Mouse (Mus musculus) thymus, postnatal 0 days (tissue): Measurements from ENCODE around the gene Prkce. TPM values are rescaled to one million over a fixed set of nuclear protein-coding genes. Genes with fewer than 3 reads are reported as not detected.

Experiments used
- DNase-seq: peaks from one replicate; pipeline ENCODE4 v3.0.0-alpha.2; 2015; ENCODE audit warnings: low spot score
- polyA plus RNA-seq: library from polyadenylated mRNA; unstranded; fragments of >200 nt; fragmentation: Nextera tagmentation; extraction: Ambion mirVana; gene quantifications from 2 replicates; pipeline ENCODE4 v1.2.1, GENCODE M21; 2015

The Prkce gene
- polyA plus RNA-seq, 1 experiment from 2014 or later = 1.6 TPM

DNA sequence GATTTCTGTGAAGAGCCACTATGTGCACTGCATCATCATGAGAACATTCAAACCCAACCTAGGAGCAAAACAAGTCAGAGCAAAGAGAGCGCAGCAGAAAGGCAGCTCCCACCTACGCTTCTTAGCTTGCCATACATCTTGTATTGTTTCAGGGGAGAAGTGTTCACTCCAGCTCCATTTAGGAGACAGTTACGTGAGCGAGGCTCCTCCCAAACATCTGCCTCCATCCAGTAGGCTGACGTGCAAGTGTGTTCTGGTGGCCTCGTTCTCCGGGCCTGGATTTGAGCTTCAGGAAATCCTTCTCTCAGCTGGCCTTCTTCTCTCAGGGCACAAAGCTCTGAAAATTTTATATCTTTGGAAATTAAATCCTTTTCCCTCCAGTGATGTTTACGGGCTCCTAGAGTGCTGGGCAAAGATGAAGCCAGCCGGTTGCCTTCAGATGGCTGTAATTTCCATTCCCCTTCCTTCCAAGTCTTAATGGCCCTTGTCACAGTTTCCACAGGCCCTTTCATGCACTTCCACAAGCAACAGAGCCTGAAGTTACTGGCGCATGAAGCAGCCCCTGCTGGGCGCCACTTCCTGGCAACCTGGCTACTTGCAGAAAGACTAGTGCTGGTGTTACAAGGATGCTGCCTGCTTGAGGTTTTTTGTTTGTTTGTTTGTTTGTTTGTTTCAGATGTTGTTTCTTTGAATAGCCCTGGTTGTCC, 237.4 kb downstream of the Prkce start:
- no peak for DNase-seq

DNA sequence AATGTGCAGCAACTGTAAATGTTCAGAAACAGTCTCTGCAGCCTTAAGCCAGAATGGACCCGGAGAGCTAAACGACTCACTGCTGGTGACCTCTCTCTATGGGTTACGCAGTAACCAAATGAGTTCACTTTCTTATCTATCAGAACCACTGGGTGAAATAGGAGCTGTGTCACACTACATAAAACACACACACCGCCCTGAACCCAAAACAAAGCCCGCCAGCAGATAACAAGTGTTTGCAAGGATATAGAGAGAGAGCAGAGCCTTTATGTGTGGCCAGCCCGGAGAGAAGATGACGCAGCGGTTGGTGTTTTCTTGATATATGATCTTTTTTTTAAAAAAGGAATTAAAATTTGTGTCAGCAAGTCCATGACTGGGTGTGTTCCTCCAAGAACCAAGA, 238.1 kb downstream of the Prkce start:
- no peak for DNase-seq

DNA sequence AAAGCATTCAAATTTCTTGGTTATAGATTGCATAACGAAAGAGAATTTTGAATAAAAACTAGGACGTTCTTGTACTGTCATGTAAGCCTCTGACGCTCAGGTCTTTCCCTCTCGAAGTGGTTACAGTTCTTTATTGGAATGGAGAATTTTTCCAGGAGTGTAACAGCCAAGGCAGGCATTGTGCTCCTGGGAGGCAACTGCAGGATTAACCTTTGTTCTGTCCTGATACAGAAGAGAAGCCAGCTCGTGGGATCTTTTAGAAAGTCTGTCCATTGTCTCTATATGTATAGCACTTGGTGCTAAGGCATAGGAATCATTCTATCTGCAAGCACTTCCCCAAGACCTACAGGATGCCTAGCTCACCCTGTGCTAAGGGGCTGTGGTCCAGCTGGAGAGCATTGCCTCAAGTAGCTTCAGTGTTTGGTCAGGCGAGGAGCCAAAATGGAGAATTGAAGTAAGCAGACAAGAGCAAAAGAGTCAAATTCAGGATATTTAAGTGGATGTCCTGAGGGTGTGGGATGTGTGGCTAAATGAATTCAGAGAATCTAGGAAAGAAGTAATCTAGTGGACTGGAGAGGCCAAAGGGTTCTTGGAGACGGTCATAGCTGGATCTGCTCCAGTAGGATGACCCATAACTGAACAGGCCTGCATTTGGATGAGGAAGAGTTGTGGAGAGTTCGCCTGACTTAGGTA, 240.5 kb downstream of the Prkce start:
- DNase-seq = no peak

DNA sequence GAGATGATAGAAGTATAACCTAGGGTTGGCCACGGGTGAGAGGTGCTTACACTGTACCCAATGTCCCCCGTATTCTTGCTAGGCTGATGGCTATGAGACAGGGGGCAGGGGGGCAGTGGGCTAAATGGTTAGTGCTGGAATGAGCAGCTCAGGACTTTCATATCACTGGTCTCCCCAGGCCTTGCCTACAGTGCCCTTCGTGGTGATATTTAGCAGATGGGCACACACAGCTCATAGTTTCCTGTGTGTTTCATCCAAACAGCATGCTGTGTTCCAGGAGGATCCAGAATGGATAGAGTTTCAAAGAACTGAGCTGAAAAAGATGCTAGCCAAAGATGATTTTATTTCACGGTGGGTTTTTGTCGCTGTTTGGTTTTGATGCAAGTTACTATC, 241.0 kb downstream of the Prkce start:
- DNase-seq = no peak

DNA sequence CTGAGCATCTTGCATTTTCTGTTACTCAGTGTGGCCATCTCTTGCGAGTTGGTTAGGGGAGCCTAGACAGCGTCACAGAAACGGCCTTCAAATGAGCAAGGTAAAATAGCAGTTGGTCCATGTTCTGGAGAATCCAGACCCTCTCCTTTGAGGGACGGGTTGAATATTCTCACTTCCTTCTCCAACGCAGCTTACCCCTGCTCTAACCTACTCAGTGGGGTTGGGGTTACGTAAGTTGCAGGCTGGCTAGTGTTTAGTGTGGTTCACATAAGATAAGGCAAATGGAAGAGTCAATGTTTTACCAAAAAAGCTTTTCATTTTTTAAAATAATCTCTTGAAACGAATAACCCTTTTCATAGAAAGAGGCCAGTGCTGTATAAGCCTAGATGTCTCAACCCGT, 241.9 kb downstream of the Prkce start:
- no peak for DNase-seq

DNA sequence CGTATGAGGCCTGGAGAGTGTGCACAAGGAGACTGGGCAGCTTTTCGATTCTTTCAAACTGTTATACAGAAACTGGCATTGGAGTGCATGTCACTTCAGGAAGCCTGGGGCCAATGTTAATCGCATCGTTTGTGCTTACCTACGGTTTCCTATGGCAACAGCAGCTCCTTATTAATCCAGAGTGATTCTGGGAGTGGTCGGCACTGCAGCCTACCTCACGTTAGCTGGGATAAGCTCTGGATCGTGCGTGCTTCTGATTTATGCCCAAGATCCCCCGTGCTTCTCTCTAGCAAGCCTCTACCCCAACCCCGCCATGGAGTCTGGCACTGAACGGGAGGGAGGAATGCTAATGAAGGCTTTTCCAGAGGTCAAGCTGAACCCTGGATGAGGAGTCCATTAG, 242.9 kb downstream of the Prkce start:
- no peak for DNase-seq

DNA sequence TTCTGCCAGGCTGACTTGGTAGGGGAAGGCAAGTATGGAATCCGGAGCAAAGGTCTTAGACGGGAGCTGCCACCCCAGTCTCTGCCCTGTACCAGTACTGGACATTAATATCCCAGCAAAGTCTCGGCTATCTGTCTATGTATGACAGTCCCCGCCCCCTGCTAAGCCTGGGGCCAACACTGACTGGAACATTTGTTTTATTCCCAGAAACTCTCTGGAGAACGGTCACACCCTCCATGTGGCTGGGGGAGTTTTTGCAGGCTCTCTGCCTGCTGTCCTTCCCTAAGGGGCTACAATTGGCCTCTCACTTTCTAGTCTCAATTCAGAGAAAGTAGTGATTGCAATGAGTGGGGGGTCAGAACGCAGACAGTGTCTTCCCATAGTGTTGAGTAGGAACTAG, 244.6 kb downstream of the Prkce start:
- DNase-seq = no peak

DNA sequence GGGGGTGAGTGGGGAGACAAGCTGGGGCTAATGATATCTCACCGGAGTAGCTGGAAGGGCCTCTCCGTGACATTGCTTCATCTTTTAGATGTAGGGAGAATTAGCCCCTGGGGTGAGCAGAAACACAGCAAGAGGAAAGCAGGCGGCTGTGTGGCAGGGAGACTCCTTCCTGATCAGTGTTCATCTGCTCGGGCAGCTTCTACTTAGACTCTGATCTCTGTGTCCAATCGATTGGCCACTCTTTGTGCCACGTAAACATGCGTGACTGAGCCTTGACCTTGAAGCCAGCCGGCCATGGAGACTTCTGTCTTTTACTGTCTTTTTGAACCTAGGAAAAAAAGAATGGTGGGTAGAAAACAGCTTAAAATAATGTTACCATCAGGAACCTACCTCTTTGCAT, 247.0 kb downstream of the Prkce start:
- DNase-seq = no peak

DNA sequence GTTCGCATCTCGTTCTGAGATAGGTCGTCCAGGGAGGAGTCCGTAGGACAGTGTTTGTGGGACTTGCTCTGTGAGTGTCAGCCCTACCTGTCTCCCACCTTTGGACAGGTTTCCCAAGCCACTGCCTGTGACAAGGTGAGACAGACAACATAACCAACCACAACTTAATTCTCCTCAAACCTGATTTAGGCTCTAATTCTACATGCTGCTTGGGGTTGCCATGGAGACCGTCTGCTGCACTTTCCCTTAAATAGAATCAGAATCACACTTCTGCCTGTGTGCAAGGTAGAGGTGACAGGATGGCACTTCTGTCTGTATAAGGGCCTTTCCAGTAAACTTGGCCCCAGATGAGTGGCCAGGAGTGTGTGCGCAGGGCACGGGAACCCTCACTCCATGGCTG, 248.4 kb downstream of the Prkce start:
- no peak for DNase-seq

DNA sequence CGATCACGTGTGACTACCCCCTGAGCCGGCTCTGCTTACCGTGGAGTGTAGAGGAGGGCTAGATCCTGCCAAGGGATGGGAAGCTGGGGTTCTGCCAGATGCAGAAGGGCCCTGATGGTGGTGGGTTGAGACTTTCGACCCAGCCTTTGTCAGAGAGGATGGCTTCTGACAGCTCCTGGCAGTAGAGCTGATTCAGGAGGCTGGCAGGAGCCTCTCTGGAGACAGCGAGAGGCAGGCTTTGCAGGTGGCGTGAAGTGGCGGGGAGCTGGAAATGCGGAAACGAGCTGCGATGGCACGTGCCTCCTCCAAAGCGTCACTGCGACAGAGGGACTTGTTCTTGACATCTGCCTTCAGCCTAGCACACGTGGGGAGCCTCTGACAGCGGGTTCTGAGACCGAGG, 250.7 kb downstream of the Prkce start:
- DNase-seq = no peak

DNA sequence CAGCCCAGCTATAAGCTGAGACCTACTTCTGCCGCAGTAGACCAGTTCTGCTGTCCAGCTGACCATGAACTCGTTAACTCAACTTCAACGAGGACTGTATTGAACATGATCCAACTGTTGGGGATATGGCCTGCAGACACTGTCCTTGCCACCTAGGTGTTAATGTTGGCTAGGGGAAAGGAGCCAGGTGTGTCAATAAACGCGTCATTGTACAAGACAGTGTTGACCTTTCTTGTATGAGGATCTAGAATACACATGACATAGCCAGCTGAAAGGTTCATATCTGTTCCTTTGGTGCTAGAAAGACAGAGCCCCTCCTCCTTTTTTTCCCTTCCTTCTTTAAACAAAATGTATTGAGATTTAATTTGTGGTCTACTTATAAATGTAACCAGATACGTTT, 251.6 kb downstream of the Prkce start:
- DNase-seq = no peak

DNA sequence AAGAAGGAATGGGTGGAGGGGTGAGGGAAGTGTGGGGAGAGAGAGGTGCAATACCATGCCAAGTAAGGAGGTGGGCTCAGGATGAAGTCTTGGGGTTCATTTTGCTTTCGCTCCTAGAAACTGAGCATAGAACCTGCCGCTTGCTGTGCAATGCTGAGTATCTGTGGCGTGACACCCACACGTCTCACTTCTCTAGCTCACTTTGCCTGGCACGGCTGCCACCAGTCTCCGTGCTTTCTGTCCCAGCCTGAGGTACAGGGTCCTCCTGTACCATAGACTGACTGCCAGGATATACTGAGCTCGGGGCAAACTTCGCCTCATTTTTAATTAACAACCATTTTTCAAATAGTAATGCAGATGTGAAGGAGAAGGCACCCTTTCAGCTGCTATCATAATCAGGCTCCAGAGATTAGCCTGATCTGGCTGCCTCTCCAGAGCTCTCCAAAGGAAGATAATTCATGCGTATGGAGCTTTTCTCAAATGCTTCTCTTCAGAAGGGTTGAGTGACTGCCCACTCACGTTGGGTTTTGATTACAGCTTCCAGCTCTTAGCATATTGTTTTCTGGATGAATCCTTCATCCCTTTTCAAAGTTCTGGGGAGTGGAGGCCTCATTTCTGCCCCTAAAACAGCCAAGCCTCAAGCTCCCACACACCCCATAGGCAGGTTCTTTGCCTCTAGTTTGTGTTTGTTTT, 253.2 kb downstream of the Prkce start:
- no peak for DNase-seq

DNA sequence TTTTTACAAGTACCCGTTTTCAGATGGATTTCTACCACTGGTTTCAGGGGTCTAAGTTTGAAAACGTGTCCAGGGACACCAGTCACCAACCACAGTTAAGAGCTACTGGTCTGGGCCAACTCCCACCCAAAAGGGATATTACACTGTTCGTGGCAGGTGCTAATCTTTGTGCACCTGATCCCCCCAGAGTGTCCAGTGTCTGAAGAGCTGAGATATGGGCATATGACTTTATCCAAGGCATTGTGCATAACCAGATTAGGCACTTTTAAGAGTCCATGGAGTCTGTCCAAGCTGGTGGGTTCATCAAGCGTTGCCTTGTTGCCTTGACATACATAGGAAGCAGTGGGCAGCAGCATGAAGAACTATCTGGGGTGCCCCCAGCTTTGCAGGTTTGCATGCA, 254.4 kb downstream of the Prkce start:
- DNase-seq = no peak

DNA sequence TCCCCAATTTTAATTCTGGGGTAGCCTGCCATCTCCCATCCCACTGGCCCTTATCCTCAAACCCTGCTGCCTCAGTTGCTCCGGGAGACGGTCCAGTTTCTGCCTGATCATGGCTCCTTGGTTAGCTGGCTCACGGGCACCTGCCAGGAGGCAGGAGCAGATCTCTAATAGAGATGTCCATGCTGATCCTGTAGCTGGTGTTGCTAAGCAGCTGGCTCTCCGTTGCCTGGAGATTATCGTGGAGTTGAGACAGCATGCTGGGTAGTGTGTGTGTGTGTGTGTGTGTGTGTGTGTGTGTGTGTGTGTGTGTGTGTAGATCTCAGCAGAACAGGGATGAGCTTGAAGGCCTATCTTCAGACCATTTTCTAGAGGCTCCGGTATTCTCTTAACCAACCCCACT, 262.3 kb downstream of the Prkce start:
- DNase-seq = no peak

DNA sequence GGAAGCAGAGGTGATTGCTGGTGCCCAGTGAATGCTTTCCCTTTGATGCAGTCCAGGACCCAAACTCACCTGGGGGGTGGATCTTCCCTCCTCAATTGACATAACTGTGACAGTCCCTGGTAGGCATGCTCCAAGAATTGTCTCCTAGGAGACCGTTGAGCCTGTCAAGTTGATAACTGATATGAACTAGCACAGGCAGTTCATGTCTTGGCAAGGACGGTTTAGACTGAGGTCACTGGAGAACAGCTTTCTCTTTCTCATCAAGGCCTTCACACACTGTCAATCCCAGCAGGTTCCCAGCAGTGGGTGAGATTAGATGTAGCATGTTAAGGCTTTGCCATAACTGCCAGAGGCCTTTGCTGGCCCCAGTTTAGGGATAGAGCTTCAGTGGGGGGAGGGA, 265.5 kb downstream of the Prkce start:
- DNase-seq = no peak

DNA sequence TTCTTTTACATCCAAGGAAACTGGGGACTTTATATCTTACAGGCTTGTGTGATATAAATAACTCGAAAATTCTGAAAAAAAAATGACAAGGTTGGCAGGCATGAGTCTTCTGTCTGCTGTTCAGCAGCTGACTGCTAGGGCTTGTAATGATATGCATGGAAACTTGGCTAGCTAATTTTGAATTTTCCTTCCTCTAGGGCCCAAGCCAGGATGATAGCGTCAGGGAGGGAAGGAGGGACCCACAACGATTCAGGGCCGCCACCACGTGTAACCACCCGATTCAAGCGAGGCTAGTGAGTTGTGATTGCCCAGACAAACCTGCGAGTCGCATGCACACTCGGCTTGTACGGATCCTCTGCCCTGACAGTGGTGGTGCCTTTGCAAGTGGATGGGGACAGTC, 266.2 kb downstream of the Prkce start:
- no peak for DNase-seq

DNA sequence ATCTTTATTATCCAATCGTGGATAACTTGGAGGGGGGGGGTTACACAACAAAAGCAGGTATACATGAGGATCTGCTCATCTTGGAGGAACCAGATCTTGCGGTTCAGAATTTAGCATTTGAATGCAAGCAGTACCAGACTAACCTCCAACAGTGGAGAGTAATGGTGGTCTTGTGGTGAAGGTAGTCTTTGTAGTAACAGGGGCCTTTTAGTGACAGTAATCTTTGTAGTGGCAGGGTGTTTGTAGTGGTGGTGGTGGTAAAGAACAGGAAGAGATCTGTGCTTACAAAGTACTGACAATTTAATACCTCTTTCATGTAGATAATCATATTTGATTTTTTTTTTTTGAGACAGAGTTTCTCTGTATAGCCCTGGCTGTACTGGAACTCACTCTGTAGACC, 267.2 kb downstream of the Prkce start:
- peak; percentile 46 for DNase-seq

DNA sequence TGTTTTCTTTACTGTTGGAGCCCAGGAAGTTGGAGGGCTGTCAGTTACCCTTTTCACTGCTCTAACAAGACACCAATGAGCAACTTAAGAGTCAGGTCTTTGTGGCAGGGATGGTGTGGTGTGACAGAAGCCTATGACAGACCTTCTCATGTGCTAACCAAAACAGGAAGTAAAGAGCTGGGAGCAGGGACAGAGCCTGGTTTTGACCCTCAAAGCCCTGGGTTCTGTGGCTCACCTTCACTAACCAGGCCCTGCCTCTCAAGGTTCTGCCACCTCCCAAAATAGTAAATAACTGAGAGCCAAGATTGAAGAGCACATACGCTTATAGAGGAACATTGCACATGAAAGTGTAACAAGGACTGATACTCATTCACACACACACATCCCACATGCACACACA, 268.0 kb downstream of the Prkce start:
- DNase-seq = no peak

DNA sequence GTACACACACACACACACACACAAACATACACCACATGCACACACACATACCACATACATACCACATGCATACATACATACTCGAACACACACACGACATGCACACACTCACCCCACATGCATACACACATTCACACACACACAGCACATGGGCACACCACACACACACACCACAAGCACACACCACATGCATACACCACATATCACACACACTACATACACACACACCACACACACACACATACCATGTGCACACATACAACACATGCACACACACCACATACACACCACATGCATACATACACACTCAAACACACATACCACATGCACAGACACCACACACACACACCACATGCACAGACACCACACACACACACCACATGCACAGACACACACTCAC, 268.4 kb downstream of the Prkce start:
- DNase-seq = no peak

DNA sequence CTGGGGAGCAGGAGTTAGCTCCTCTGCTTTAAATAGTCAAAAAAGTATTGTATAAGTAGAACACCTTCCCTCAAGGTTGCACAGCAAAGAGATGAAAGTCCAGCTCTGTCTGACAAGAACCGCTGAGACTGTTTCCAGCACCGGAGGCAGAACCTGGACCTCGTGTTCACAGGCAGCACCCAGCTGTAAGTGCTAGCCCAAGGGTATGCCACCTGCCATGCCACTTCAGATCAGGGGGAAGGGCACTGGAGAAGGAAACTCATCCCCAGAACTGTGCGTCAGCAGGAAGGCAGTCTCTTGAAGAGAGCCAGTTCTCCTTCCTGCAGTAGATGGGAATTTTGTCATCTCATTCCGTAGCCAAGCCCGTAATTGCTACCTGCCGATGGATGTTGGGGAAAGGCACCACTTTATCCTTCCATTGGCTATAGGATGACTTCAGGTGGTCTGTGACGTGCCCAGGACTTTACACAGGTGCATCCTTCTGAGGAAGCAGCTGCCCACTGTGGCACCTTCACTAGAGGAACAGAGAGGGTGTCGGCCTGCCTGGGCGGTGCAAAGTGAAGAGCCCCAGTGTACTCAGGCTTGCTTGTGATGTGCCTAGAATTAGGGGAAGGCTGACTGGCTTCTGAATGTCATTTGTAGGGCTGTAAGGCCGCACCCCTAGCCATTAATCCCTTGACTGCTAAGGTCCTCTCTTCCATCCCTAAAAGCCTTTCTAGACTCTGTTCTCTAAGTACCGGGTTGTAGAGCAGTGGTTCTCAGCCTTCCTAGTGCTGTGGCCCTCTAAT, 269.2 kb downstream of the Prkce start:
- no peak for DNase-seq

DNA sequence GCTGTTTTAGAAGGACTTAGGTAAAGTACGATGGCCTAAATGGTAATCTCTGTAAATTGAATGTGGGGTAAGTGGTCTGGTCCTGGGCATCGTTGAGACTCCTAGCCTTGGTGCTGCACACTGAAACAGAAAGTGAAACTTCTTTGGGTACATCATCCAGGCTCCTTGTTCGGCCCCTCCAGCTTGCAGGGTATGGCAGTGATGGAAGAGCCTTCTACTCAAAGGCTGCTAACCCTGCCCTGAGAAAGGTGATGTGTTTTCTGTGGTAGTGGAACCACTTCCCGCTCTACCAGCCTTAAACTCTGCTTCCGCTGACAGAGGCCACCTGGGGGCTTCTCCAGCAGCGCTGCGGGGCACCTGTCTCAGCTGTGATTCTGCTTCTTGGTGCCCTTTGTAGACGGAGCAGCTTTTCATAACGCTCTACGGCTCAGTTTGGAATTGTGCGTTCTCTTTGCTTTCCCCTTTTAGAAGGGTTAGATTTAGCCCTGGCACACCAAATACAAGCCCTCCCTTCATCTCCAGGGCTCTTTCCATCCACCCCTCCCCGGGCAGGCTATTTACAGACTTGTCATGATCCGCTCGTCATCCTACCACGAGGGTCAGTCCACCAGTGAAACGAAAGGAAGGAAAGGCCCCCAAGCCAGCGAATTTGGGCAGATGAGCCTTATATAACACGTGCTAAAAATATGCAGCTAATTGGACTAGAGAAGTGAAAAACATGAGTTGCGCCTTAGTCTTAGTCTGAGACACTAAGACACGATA, 270.1 kb downstream of the Prkce start:
- peak; percentile 84 for DNase-seq
